Mouse (Mus musculus) hindbrain, embryonic 10.5 days (tissue): ENCODE measurements around the gene Wdr73. TPM values are rescaled to one million over a fixed set of nuclear protein-coding genes. Genes with fewer than 3 reads are reported as not detected.

Experiments
- DNase-seq: peaks from one replicate; pipeline ENCODE4 v3.0.0-alpha.2; 2017; ENCODE audit warnings: low spot score
- H3K27ac ChIP-seq: fragments of 300-500 bp; sonication (generic); 2 replicates; pipeline ENCODE4 v1.5.1; 2016; ENCODE audit warnings: mild to moderate bottlenecking, moderate library complexity
- H3K27me3 ChIP-seq: fragments of 300-500 bp; sonication (generic); 2 replicates; pipeline ENCODE4 v1.6.1; 2016; ENCODE audit warnings: mild to moderate bottlenecking; ENCODE audit not compliant: poor library complexity, insufficient read depth, severe bottlenecking
- H3K36me3 ChIP-seq: fragments of 300-500 bp; sonication (generic); 2 replicates; pipeline ENCODE4 v1.6.1; 2016; ENCODE audit warnings: mild to moderate bottlenecking, moderate library complexity
- H3K4me1 ChIP-seq: fragments of 300-500 bp; sonication (generic); replicated peaks from 2 replicates; pipeline ENCODE4 v1.6.1; 2016; ENCODE audit warnings: mild to moderate bottlenecking
- H3K4me3 ChIP-seq: fragments of 300-500 bp; sonication (generic); 2 replicates; pipeline ENCODE4 v1.5.1; 2016; ENCODE audit warnings: mild to moderate bottlenecking, moderate library complexity
- H3K9me3 ChIP-seq: fragments of 300-500 bp; sonication (generic); 2 replicates; pipeline ENCODE4 v1.6.1; 2016; ENCODE audit warnings: mild to moderate bottlenecking, moderate library complexity
- WGBS: fragments of 180-500 bp; shearing (Covaris S2); methylation state at CpG from one replicate; pipeline ENCODE4 v1.1.7; 2016; 5-methylcytosine and 5-hydroxymethylcytosine counted together
- polyA plus RNA-seq: library from polyadenylated mRNA; unstranded; fragments of >200 nt; fragmentation: Nextera tagmentation; extraction: Ambion mirVana; gene quantifications from 2 replicates; pipeline ENCODE4 v1.2.1, GENCODE M21; 2016

The Wdr73 gene
- polyA plus RNA-seq, 1 experiment from 2014 or later: 48.4 TPM

- peaks cover 54% of the 10 kb centered on the region for H3K36me3 ChIP-seq
Observed at GRCm38 (mm10) chr7:80889021-80889511, 12.0 kb downstream of the Wdr73 start.

GRCm38 (mm10) chr7:80888595-80888994 lies 12.5 kb downstream of the Wdr73 start:
- peak overlapping the region; percentile 78 for H3K27ac ChIP-seq

More at GRCm38 (mm10) chr7:80889021-80889511, 12.0 kb downstream of the Wdr73 start:
- peak; percentile 69 for DNase-seq
- Histone ChIP-seq H3K9me3 (no peaks in the 10 kb centered on the region), H3K27me3 (no peaks in the 10 kb centered on the region), H3K4me3 (no peak overlapping the region), H3K4me1 (peaks cover 15% of the 10 kb centered on the region), H3K27ac (peak overlapping the region; percentile 78)
- 47% methylated on average over 9 of the region's 9 CpGs for WGBS

DNA sequence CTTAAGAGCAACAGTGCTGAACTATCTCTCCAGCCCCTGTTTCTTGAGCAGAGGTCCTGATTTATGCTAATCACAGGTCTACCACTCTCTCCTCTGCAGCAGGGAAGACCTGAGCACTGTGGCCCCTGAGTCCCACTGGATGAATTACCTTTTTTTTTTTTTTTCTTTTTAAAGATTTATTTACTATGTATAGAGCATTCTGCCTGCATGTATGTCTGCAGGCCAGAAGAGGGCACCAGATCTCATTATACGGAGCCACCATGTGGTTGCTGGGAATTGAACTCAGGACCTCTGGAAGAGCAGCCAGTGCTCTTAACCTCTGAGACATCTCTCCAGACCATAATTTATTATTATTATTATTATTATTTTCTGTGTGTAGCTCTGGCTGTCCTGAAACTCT lies 15.4 kb downstream of the Wdr73 start:
- Histone ChIP-seq H3K9me3 (no peaks in the 10 kb centered on the region), H3K27ac (no peak overlapping the region), H3K4me1 (peaks cover 22% of the 10 kb centered on the region), H3K4me3 (no peak overlapping the region), H3K36me3 (peaks cover 20% of the 10 kb centered on the region), H3K27me3 (no peaks in the 10 kb centered on the region)
- no peak for DNase-seq
- WGBS: 27% methylated on average over 1 of the region's 1 CpGs

More at GRCm38 (mm10) chr7:80888595-80888994, 12.5 kb downstream of the Wdr73 start:
- peaks cover 15% of the 10 kb centered on the region for H3K4me1 ChIP-seq
- DNase-seq: no peak
- H3K36me3 ChIP-seq: peaks cover 50% of the 10 kb centered on the region
- 79% methylated on average over 7 of the region's 7 CpGs for WGBS
- H3K27me3 ChIP-seq: no peaks in the 10 kb centered on the region
- H3K4me3 ChIP-seq: no peak overlapping the region
- no peaks in the 10 kb centered on the region for H3K9me3 ChIP-seq

DNA sequence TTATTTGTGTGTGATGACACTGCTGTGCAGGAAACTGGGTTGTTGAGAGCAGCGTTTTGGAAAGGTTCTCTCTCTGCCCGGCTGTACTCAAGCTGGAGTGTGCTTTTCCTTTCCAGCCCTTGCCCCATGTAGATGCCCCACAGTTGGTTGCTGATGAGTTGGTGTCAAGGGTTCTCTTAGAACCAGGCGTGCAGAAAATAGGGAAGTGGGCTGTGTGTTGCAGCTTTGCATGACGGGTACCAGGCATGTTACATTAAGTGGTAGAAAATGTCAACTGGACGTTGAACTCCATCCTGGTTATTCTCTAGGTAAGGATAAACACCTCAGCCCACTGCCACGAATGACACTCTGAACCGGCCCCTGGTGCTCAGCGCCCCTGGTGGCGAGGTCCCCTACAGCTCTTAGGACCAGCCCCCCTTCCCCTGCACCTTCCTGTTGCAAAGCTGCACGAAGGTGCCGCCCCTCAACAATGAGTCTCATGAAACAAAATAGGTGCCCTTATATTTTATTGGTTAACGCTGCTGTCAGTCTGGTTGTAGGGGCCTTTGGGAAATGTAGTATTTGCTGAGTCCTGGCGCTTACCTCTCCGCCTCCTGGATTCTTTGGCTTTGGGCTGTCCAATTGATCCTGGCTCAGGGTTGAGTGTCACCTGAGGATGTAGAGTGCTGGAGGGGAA lies 18.1 kb downstream of the Wdr73 start:
- Histone ChIP-seq H3K27me3 (no peaks in the 10 kb centered on the region), H3K27ac (no peak overlapping the region), H3K4me1 (0 out of 2 replicates have a peak, but pooled peaks cover 7% of the 10 kb centered on the region), H3K4me3 (0 out of 2 replicates have a peak overlapping the region, but pooled peaks have one; percentile 2), H3K9me3 (no peaks in the 10 kb centered on the region), H3K36me3 (peaks cover 5% of the 10 kb centered on the region)
- 23% methylated on average over 14 of the region's 14 CpGs for WGBS
- peak; percentile 30 for DNase-seq

DNA sequence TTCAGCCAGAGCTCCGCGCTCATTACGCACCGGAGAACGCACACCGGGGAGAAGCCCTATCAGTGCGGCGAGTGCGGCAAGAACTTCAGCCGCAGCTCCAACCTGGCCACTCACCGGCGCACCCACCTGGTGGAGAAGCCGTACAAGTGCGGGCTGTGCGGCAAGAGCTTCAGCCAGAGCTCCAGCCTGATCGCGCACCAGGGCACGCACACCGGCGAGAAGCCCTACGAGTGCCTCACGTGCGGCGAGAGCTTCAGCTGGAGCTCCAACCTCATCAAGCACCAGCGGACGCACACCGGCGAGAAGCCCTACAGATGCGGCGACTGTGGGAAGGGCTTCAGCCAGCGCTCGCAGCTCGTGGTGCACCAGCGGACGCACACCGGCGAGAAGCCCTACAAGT lies 25.3 kb downstream of the Wdr73 start:
- H3K4me1 ChIP-seq: peaks cover 4% of the 10 kb centered on the region; the same call in 1 of the 2 replicates
- WGBS: 30% methylated on average over 37 of the region's 37 CpGs
- DNase-seq: no peak
- H3K9me3 ChIP-seq: 0 out of 2 replicates have a peak, but pooled peaks cover 3% of the 10 kb centered on the region
- H3K27ac ChIP-seq: no peak overlapping the region
- H3K27me3 ChIP-seq: peaks cover 45% of the 10 kb centered on the region
- H3K4me3 ChIP-seq: no peak overlapping the region
- H3K36me3 ChIP-seq: peaks cover 75% of the 10 kb centered on the region

DNA sequence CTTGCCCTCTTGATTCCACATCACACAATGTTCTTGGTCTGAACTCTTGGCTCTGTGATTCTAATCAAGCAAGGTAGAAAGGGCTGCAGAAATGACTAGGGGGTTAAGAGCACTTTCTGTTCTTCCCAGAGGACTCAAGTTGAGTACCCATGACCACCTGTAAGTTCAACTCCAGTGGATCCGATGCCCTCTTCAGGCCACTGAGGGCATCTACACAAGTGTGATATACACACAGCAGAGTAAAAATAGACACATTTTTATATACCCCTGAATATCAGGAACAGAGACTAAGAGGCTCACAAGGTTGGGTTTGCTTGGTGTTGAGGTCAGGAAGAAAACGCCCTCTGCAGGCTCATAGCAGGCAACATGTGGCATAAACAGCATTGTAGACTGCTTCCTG lies 27.4 kb downstream of the Wdr73 start:
- Histone ChIP-seq H3K4me3 (no peak overlapping the region), H3K27me3 (peaks cover 45% of the 10 kb centered on the region), H3K27ac (no peak overlapping the region), H3K4me1 (peaks cover 4% of the 10 kb centered on the region; the same call in 1 of the 2 replicates), H3K36me3 (peaks cover 96% of the 10 kb centered on the region), H3K9me3 (0 out of 2 replicates have a peak, but pooled peaks cover 3% of the 10 kb centered on the region)
- WGBS: 91% methylated on average over 2 of the region's 2 CpGs
- no peak for DNase-seq

DNA sequence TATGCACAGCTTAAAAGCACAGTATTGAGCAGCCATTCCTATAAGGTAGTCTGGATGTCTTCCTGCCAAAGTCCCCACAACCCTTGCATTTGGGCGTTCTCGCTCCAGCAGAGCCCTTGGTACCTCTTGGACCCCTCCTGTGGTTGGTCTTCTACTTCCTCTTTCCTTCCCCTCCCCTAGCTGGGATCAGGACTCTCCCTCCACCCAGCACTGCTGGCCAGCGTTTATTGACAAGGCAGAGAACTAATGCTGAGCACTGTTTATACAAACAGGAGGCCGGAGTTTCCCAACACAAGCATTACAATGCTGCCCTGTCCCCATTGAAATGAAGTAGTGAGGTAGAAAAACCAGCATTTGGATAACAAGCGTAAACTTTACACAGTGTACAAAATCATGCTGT lies 28.0 kb downstream of the Wdr73 start:
- H3K27me3 ChIP-seq: peaks cover 45% of the 10 kb centered on the region
- no peak overlapping the region for H3K27ac ChIP-seq
- 0 out of 2 replicates have a peak, but pooled peaks cover 3% of the 10 kb centered on the region for H3K9me3 ChIP-seq
- H3K4me1 ChIP-seq: peaks cover 4% of the 10 kb centered on the region; the same call in 1 of the 2 replicates
- peaks cover 97% of the 10 kb centered on the region for H3K36me3 ChIP-seq
- H3K4me3 ChIP-seq: no peak overlapping the region
- no peak for DNase-seq
- 88% methylated on average over 5 of the region's 5 CpGs for WGBS

DNA sequence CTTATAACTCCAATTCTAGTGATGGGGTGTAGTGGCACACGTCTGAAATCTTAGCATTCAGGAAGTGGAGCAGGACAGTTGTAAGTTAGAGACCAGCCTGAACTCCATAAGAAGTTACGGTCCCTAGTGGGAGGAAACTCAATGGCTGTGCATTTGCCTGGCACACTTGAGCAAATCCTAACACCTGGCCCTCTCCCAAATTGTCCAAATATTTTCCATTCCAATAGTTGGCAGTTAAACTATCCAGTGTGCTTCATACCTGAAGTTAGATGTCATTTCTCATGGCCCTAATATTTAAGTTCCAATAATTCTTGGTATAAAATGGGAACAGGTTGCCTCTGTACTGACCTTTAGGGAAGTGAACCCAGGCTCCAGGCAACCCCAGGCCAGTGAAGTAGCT lies 32.4 kb downstream of the Wdr73 start:
- H3K36me3 ChIP-seq: peaks cover 97% of the 10 kb centered on the region
- peaks cover 12% of the 10 kb centered on the region; the same call in 1 of the 2 replicates for H3K4me1 ChIP-seq
- 98% methylated on average over 2 of the region's 2 CpGs for WGBS
- no peak overlapping the region for H3K4me3 ChIP-seq
- no peak overlapping the region for H3K27ac ChIP-seq
- DNase-seq: no peak
- H3K9me3 ChIP-seq: 0 out of 2 replicates have a peak, but pooled peaks cover 3% of the 10 kb centered on the region
- H3K27me3 ChIP-seq: peaks cover 8% of the 10 kb centered on the region

DNA sequence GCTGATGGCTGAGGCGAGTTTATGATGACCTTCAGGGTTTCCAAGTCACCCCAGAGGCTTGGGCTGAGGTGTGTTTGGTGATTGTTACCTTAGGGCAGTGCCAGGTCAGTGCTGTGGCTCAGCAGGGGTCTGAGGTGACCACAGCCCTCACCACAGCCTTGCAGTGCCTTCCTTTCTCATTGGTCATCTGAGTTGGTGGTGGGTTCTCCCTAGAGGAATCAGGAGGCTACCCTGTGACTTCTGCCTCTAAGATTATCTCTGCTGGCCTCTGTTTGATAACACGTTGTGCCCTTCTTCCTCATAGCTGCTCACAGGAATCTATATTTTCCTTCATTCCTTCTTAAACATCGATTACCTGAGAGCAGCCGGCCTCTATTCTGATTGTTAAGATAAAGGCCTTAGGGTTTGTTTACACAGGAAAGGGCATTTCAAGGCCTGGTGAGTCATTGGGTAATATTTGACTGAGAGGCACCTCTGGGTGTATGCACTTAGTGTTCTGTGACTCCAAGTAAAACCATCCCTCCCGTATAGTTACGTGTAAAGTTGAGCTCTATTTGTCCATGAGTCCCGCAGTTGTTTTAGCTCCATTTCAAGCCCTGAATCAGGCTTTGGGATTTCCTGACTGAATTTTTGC lies 34.4 kb downstream of the Wdr73 start:
- Histone ChIP-seq H3K36me3 (peaks cover 87% of the 10 kb centered on the region), H3K4me1 (peaks cover 29% of the 10 kb centered on the region), H3K9me3 (no peaks in the 10 kb centered on the region), H3K4me3 (no peak overlapping the region), H3K27me3 (no peaks in the 10 kb centered on the region), H3K27ac (no peak overlapping the region)
- WGBS: 88% methylated on average over 7 of the region's 7 CpGs
- DNase-seq: no peak

GRCm38 (mm10) chr7:80865521-80865920 lies 35.5 kb downstream of the Wdr73 start:
- no peak for DNase-seq
- H3K36me3 ChIP-seq: peaks cover 77% of the 10 kb centered on the region
- no peaks in the 10 kb centered on the region for H3K27me3 ChIP-seq
- peaks cover 36% of the 10 kb centered on the region for H3K4me1 ChIP-seq
- 93% methylated on average over 7 of the region's 7 CpGs for WGBS
- H3K27ac ChIP-seq: no peak overlapping the region
- H3K4me3 ChIP-seq: no peak overlapping the region
- H3K9me3 ChIP-seq: no peaks in the 10 kb centered on the region

- no peaks in the 10 kb centered on the region for H3K27me3 ChIP-seq
- H3K27ac ChIP-seq: peak overlapping the region; percentile 29; the same call in 1 of the 2 replicates
- H3K4me1 ChIP-seq: peaks cover 42% of the 10 kb centered on the region
- 84% methylated on average over 8 of the region's 8 CpGs for WGBS
- H3K9me3 ChIP-seq: no peaks in the 10 kb centered on the region
- H3K36me3 ChIP-seq: peaks cover 70% of the 10 kb centered on the region
- DNase-seq: no peak
- H3K4me3 ChIP-seq: no peak overlapping the region
Observed at GRCm38 (mm10) chr7:80864831-80865230, 36.2 kb downstream of the Wdr73 start.

- Histone ChIP-seq H3K27me3 (no peaks in the 10 kb centered on the region), H3K27ac (no peak overlapping the region), H3K4me3 (no peak overlapping the region), H3K9me3 (no peaks in the 10 kb centered on the region), H3K4me1 (peaks cover 43% of the 10 kb centered on the region), H3K36me3 (peaks cover 64% of the 10 kb centered on the region)
- WGBS: 84% methylated on average over 1 of the region's 1 CpGs
- DNase-seq: no peak
Observed at GRCm38 (mm10) chr7:80864151-80864550, 36.9 kb downstream of the Wdr73 start.

- Histone ChIP-seq H3K4me3 (no peak overlapping the region; the same call in 1 of the 2 replicates), H3K9me3 (no peaks in the 10 kb centered on the region), H3K4me1 (peaks cover 43% of the 10 kb centered on the region), H3K27me3 (no peaks in the 10 kb centered on the region), H3K36me3 (peaks cover 57% of the 10 kb centered on the region), H3K27ac (no peak overlapping the region)
- WGBS: 89% methylated on average over 5 of the region's 5 CpGs
- DNase-seq: no peak
Observed at GRCm38 (mm10) chr7:80863520-80863919, 37.5 kb downstream of the Wdr73 start.
